Mouse (Mus musculus) bone marrow macrophage, adult 2 months (primary cell): ENCODE data around the gene Gm43951.

Experiments
- CTCF ChIP-seq: IDR thresholded peaks from 2 replicates; pipeline ENCODE4 v1.5.1; 2012; ENCODE audit warnings: low read depth, mild to moderate bottlenecking, low read length, moderate library complexity
- POLR2A ChIP-seq: IDR thresholded peaks from 2 replicates; pipeline ENCODE4 v1.6.1; 2012; ENCODE audit warnings: mild to moderate bottlenecking, low read depth, low read length, borderline replicate concordance

DNA sequence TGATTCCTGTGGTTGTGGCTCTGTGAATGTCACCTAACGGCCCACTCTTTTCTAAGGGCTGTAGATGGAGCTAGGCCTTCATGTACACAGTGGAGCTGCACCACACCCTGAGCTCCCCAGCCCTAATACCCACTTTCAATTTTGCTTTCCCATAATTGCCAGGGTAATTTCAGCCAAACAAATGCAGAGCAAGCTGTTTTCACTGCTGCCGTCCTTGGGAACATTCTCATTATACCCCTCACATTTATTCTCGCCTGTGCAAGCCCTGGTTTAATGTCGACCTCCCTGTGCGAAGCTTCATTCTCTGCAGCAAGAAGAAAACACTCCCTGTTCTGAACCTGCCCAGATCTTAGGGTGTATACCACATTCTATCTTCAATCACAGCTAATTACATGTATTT is 30.7 kb downstream of the Gm43951 start:
- TF ChIP-seq CTCF (no peak), POLR2A (no peak)
